Mouse (Mus musculus) heart, adult 8-10 months (tissue): ENCODE results near the gene Shisa5. TPM values are rescaled to one million over a fixed set of nuclear protein-coding genes. Genes with fewer than 3 reads are reported as not detected.

Experiments used
- DNase-seq: peaks from one replicate; pipeline ENCODE4 v3.0.0; 2022; ENCODE audit warnings: low spot score
- total RNA-seq, 4 experiments: library from RNA; stranded (reverse); gene quantifications; 2 replicates each; pipeline ENCODE4 v1.2.4; 2022

Shisa5 gene
- total RNA-seq: 10 to 100 TPM; 30.1 to 36.9 (median 33.7) TPM

- DNase-seq: peak; percentile 87
Measured at GRCm38 (mm10) chr9:109038086-109038895, at the start of gene Shisa5. TSS of gene Shisa5 (plus strand) at chr9:109038565.

GRCm38 (mm10) chr9:108989802-108990461 lies 48.4 kb upstream of the Shisa5 start:
- peak; percentile 42 for DNase-seq

GRCm38 (mm10) chr9:108990462-108990820 lies 47.9 kb upstream of the Shisa5 start:
- no peak for DNase-seq

GRCm38 (mm10) chr9:108991428-108992084 lies 46.8 kb upstream of the Shisa5 start, which contains the start of gene Pfkfb4:
TSS of gene Pfkfb4 (plus strand) at chr9:108991778.
- peak; percentile 99 for DNase-seq

GRCm38 (mm10) chr9:108992085-108992469 lies 46.3 kb upstream of the Shisa5 start:
- DNase-seq: no peak

- no peak for DNase-seq
Measured at GRCm38 (mm10) chr9:108992620-108993361, 45.6 kb upstream of the Shisa5 start.

GRCm38 (mm10) chr9:108996411-108996810 lies 42.0 kb upstream of the Shisa5 start:
- no peak for DNase-seq

- DNase-seq: no peak
Measured at GRCm38 (mm10) chr9:108998287-108999166, 39.8 kb upstream of the Shisa5 start.

GRCm38 (mm10) chr9:108999167-108999526 lies 39.2 kb upstream of the Shisa5 start:
- DNase-seq: no peak

- peak; percentile 61 for DNase-seq
Measured at GRCm38 (mm10) chr9:109000726-109001125, 37.6 kb upstream of the Shisa5 start.

- peak; percentile 50 for DNase-seq
Measured at GRCm38 (mm10) chr9:109003201-109003600, 35.2 kb upstream of the Shisa5 start.

- DNase-seq: no peak
Measured at GRCm38 (mm10) chr9:109007025-109007780, 31.2 kb upstream of the Shisa5 start.

GRCm38 (mm10) chr9:109008081-109008480 lies 30.3 kb upstream of the Shisa5 start:
- no peak for DNase-seq

- DNase-seq: no peak
Measured at GRCm38 (mm10) chr9:109008994-109009635, 29.2 kb upstream of the Shisa5 start.

GRCm38 (mm10) chr9:109009636-109010315 lies 28.6 kb upstream of the Shisa5 start:
- DNase-seq: peak; percentile 58

- no peak for DNase-seq
Measured at GRCm38 (mm10) chr9:109010316-109010690, 28.1 kb upstream of the Shisa5 start.

- no peak for DNase-seq
Measured at GRCm38 (mm10) chr9:109015397-109015796, 23.0 kb upstream of the Shisa5 start.

GRCm38 (mm10) chr9:109016973-109017604 lies 21.3 kb upstream of the Shisa5 start:
- DNase-seq: no peak
